Mouse (Mus musculus): ENCODE data around the gene Rarres2.
"Not testable (repeated sequence)": the region's sequence is repeated elsewhere in the genome, so short reads cannot be mapped to it uniquely, and the experiment has no call there.

The Rarres2 gene

DNA sequence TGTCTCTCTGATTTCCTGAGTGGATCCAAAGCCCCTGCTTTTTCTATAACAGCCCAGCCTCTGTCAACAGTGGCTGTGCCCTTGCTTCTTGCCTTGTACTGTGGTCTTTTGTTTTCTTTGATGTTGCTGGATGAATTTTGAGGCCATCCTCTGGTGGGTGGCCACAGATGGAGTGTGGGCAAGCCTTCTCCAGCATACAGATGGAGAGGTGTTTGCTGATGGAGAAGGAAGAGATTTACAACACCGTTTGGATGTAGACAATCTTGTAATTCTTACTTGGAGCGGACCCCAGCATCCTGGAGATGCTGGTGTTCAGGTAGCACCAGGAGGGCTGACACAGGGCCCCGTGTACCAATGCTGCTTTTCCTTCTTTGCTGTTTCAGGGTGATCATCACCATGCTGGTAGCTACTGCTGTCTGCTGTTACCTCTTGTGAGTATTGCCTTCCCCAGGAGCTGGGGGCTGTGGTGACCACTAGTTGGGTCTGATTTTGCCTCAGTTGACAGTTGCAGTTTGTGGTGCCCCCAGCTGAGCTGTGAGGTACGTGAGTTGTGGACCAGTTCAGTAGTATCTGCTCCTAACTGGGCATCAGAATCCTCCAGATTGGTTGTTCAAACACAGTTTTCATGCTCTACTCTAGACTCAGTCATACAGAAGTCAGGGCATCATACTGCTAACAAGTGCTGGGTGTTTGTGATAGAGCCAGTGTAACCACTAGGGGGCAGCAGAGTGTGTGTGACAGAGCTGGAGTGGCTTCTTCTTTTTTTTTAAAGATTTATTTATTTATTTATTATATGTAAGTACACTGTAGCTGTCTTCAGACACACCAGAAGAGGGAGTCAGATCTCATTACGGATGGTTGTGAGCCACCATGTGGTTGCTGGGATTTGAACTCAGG is 33.5 kb downstream of the Rarres2 start:
- DNase-seq: peak; percentile 65

DNA sequence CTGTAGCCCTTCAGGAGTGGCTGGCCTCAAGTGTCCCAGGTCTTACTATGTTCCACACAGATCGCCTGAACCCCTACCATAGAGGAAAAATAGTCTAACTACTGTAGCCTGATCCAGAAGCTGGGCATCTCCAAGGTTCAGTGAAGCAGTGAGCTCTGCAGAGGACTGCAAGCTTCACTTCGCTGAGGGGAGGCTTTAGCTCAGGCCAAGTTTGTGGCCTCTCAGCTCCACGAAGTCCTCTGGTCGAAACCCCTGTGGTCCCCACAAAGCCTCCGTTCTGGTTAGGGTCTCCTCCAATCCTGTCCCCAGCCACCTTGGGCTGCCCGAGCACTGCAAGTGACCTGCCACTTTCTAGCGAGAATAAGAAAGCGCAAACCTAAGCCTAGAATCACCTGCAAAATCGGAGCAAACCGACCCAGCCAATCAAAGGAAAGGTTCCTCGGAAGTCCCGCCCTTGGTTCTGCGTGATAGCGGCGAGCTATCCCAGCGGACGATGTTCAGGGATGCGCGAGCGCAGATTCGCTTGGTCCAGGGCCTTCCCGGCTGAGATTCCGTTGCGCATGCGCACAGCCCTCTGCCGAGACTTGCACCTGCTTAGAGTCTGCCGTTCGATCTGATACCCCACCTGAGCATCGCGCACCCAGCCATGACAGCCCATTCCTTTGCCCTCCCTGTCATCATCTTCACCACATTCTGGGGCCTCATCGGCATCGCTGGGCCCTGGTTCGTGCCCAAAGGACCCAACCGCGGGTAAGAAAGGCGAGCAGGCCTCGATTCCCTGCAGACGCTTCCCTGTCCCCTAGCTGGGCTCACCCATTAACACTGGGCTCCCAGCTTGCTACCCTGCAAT is 35.3 kb downstream of the Rarres2 start, which contains the start of gene Atp6v0e2:
TSS of gene Atp6v0e2 (plus strand) at position 511 of the 850 bp plus-strand sequence.
- DNase-seq: peak; percentile 16

DNA sequence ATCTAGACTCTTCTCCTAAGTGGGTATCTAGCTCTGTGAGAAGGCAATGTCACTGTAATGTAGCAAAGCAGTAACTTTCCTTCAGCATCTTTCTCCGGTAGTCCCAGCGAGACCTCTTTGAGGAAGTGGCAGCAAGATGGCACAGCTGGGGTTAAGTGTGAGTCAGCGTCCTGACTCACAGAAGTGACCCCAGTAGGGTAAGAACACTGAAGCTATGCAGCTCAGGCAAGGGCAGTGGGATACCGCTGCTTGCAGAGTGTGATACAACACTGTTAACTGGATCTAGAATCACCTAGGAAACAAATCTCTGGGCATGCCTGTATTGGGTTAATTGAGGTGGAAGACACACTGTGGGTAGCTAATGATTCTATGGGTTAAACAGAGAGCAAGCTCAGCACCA is 36.5 kb downstream of the Rarres2 start:
- no peak for DNase-seq

DNA sequence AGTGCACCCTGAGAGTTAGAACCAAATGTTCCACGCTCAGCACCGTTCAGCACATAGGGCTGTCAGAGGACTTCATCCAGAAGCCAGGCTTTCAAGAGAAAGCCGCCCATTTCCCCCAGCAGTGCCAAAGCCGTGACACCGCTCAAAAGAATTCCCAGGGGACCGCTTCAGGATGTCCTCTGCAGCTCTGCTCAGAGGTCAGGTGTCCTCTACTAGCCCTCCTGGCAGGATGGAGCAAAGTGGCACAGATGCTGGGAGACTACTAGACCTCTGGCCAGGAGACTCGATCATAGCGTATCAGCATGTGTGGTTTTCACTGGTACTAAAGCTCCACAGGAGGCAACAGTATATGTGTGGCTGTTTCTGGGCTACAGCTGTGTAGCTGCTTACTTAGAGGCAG is 37.7 kb downstream of the Rarres2 start:
- no peak for DNase-seq

DNA sequence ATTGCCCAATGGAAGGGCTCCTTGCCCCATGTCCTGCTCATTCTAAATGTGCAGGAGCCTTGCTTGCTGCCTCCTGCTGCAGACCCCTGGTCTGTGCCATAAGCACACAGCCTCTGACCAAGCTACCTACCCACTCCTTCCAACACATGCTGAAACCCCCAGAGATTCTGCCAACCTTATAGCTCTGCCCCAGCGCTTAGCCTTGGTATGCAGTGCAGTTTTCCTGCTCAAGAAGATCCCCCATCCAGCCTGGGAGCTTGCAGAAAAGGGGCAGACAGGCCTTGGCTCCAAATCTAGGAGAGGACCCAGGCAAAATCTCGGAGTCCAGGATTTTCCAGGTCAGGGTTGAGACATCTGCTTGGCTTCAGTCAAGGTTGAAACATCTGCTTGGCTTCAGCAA is 39.1 kb downstream of the Rarres2 start:
- DNase-seq: no peak

DNA sequence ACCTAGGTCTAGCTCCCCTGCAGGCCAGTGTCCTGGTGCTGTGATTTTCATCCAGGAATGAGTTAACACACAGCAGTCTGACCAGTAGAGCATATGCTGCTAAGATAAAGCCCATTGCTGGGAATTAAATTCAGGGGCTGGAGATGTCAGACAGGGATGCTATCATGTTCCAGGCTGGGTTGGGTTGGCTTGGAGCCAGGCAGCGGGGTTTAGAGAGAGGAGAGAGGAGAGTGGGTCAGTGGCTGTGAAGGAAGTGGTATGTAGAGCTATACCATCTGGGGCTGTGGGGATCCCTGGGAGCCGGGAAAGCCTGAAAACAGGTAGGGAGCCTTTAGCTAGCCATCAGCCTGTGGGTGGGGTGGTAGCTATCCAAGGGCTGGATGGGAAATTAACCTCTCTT is 41.7 kb downstream of the Rarres2 start:
- no peak for DNase-seq

DNA sequence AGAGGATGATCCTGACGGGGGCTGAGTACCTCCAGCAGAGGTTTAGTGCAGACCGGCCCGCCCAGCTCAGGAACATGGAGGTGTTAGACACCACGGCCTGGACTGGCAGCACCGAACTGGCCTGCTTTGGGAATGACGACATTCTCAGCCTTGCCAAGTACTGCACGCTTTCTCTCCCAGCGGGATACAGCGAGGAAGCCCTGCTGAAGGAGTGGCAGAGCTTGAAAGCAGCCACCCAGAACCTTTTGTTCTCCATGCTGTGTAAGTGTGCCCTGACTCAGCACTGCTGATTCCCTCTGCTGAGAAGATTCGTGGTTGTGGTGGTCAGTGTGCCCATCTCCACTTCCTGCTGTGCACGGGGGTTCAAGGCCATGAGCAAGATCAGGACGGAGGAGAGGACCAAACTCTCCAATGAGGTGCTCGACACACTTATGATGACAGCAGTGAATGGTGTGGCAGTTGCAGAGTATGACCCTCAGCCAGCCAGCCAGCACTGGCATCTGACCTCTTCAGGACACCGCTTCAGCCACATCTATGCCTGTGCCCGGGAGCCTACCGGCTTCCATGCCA is 42.6 kb downstream of the Rarres2 start:
- no peak for DNase-seq

DNA sequence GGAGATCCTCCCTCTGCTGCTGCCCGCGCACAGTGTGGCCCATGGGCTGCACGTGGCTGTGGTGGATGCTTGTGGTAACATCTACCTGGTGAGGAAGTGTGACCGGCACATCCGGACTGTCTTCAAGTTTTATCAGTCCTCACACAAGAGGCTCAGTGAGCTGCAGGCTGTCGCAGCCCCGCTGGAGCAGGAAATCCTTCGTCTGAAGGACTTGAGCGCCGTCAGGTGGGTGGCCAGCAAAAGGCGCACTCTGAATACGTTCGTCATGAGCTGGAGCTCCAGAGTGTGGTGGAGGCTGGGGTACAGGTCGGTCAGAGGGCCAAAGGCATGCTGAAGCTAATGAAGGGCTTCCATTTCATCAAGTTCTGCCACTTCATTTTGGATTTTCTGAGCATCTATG is 43.3 kb downstream of the Rarres2 start:
- peak; percentile 11 for DNase-seq

DNA sequence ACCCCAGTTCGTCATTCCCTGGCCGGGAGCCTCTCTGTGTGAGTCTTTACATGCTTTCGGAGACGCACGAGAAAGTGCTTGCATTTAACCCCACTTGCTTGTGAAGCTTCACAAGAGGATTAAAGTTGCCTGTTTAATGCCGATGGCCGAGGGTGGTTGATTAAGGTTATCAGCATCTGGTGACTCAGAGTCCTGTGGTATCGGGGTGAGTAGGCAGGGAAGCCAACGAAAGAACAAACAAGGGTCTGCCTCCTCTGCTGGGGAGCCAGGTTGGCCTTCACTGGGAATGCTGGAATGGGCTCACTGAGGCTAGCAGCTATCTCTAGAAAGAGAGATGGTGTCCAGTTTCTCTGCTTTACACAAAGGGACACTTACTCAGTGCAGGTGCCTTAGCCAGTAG is 44.7 kb downstream of the Rarres2 start:
- no peak for DNase-seq

DNA sequence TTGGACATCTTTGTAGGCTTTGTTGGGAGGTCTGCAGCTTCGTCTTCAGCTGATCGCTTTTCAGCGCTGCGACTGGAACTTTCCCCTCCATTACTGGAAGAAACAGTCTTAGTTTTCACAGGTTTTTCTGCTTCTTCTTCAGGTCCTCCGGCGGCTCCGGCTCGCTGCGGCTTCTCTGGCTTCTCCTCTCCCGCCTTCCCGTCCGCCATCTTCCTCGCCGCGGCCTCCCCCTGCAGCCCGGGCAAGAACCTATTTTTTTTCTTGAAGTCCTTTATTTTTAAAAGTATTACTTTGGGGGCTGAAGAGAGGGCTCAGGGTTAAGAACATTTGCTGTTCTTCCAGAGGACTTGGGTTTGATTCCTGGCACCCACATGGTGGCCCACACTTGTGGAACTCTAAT is 47.7 kb downstream of the Rarres2 start:
- not testable (repeated sequence) for DNase-seq
